Mouse (Mus musculus) adrenal gland, postnatal 10 days (tissue): ENCODE results near the gene Aifm3. TPM values are rescaled to one million over a fixed set of nuclear protein-coding genes. Genes with fewer than 3 reads are reported as not detected.
A peak's percentile ranks its signal among the peaks of the same experiment; 100 is the strongest.

Experiments
- DNase-seq: peaks from one replicate; pipeline ENCODE4 v3.0.0; 2021; ENCODE audit warnings: mixed read lengths
- long read RNA-seq, 2 experiments: library from polyadenylated mRNA; stranded (forward); transcript quantifications; one replicate each; pipeline ENCODE4 v2.0.0; 2021
- total RNA-seq, 2 experiments: library from RNA; stranded (reverse); gene quantifications; 2 replicates each; pipeline ENCODE4 v1.2.3; 2021

Gene Aifm3
- total RNA-seq, result 1 to 10 TPM; 3.6 to 4.5 TPM
- long read RNA-seq, experiment 1, partial matches to known transcripts, result 1 of 3 reads
- long read RNA-seq, experiment 1, other reads (novel, unspliced or antisense), result 1 of 3 reads
- long read RNA-seq, experiment 2, partial matches to known transcripts, result 0 of 1 reads
- long read RNA-seq, experiment 2, other reads (novel, unspliced or antisense), result 0 of 1 reads

DNA sequence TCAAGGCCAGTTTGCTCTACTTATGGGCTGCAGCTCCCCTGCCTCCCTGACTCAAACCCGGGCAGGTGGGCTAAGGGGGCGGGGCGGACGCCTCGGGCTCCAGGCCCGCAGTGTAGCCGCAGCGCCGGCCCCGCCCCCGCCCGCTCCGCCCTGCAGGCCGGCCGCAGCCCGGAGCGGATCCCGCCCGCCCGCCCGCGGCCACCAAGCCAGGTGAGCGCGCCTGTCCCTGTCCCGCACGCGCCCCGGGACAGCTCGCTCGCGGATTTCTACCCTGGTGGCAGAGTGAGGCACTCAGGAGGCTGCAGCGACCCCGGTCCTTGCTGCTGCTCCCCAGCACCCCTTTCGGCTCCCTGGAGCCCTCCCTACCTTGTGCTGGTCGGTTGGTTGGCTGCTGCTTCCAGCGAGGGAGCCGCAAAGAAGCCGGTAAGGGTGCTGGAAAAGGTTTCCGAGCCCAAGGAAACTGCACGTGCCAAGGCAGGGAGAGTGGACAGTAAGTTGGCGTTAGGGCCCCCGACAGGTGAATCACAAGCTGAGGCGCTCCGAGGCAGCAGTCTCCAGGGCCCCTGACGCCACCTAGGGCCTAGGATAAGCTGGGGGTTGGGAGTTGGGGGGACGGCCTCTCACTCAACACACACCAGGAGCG, at the start of gene Aifm3:
Gene Aifm3, plus strand, starts transcription at position 143 of the 643 bp plus-strand sequence.
- DNase-seq, result peak; percentile 65

DNA sequence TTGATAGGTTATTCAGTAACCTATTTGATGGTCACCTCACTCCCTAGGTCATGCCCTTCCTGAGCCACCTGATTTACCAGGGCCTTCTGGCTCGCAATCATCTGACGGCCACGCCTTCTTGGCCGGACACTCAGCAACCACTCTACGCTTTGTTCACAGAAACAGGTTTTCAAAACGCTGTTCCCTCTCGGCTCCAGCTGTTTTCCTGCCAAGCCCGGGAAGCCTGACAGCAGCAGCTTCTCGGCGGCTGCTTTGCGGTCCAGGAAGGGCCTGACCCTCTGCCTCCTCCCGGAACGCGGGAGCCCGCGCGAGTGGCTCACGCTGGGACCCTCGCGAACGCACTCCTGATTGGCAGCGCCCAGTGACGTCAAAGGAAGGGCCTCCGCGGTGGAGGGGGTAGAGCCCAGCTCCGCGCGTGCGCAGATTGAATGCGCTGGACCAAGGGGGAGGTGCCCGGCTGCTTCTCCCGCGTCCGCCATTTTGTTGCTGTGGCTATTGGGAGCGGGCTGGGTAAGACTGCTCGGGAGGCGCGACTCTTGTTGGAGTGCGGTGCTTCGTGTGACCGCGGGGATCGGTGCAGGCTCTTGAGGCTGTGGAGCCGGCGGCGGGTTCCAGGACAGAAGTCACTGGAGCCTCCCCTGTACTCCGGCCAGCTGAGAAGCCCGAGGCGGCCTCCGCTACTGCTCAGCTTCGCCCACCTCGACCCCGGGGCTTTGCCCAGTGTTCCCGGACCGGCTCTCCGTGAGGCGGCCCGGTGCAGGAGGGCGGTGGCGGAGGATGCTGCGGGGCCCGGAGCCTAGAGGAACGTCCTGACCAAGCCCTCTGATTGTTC, 37.7 kb upstream of the Aifm3 start, which contains the start of gene Crkl:
Gene Crkl, plus strand, starts transcription at position 447 of the 832 bp plus-strand sequence.
- peak; percentile 98 for DNase-seq

DNA sequence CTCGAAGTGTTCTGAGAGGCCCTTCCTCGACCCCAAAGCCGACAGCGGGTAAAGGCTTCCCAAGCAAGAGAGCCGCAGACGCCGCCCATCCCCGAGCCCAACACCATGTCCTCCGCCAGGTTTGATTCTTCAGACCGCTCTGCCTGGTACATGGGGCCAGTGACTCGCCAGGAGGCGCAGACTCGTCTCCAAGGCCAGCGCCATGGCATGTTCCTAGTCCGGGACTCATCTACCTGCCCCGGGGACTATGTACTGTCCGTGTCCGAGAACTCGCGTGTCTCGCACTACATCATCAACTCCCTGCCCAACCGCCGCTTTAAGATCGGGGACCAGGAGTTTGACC, 37.1 kb upstream of the Aifm3 start:
- peak; percentile 57 for DNase-seq

DNA sequence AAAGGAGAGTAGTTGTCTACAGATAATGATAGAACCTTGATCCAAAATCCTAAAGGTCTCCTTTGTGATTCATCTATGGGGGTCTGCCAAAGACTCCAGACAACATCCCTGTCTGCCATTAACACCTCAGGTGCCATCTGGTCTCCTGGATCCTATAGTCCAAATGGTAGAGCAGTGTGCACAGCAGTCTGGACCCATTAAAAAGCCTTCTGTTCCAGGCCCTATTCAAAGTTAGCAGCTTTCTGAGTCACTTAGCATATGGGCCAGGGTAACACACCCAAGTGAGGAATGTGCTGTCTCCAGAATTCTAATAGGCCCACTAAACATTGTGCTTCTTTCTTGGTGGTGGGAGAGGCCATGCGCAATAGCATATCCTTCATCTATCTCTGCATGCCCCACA, 32.5 kb upstream of the Aifm3 start:
- no peak for DNase-seq

DNA sequence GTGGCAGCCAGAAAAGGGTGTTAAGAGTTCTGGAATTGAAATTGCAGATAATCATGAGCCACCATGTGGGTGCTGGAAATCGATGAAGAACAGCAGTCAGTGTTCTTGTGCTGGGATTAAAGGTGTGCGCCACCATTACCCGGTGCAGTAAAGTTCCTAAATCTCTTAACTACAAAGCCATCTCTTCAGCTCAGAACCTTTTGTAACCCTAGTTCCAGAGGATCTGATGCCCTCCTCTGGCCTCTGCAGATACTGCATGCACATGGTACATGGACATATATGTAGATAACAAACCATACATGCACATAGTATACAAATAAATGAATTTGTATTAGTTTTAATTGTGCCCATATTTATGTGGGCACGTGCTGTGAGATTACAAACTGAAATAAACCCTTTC, 29.2 kb upstream of the Aifm3 start:
- peak; percentile 33 for DNase-seq

DNA sequence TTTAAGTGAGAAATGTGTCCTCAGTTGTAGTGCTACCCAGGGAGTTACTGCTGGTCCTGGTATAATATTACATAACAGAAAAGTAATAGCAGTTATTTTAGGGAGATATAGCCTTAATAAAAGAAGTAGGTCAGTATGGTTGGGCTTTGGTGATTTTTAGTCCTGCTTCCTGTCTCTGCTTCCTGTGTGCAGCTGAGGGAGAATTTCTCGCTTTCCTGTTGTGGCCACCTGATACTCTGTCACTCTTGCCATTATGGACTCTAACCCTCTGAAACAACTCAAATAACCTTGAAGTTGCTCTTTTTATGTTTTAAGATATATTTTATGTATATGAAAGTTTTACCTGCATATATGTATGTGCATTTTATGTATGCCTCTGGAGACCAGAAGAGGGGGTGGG, 27.8 kb upstream of the Aifm3 start:
- DNase-seq, result no peak

DNA sequence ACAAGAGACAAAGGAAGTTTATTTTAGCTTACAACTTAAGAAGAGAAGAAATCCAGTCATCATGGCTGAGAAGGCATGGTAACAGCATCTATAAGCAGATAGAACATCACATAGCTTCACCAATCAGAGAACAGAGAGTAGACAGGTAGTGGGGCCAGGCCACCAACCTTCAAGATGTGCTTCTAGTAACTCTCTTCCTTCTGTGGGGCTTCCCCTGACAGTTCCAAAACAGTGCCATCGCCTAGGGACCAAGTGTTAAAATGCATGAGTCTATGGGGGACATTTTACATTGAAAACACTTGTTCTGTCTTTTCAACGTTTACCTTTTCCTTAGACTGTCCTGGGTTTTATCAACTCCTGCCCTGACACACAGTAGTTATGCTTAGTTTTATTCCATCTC, 26.2 kb upstream of the Aifm3 start:
- DNase-seq, result no peak

DNA sequence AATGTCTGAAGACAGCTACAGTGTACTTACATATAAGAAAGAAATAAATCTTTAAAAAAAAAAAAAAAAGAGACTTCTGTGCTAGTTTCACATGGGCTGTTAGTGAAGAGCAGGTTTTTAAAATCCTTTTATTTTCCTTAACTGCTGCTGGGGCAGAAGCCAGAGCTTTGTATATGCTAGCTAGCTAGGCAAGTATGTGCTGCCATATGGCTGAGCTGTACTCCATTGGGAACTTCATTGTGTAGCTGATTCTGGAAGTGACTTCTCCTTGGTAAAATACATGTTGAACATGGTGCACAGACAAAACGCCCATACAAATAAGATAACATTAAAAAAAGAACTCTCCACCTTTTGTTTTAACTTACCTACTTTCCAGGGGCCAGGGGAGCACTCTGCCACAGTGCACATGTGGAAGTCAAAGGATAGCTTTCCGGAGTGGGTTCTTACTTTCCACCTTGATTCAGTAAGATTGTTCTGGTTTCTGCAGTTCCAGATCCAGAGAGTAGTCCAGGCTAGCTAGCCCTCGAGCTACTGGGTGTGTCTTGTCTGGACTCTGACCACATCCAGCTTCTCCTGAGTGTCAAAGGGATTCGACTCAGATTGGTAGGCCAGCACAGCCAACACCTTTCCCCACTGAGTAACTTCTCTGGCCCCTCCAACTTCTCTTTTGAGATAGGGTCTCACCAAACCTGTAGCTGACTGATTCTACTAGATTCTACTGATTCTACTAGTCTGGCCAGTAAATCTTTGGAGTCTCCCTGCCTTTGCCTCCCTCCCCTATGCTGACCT, 22.3 kb upstream of the Aifm3 start:
- no peak for DNase-seq

DNA sequence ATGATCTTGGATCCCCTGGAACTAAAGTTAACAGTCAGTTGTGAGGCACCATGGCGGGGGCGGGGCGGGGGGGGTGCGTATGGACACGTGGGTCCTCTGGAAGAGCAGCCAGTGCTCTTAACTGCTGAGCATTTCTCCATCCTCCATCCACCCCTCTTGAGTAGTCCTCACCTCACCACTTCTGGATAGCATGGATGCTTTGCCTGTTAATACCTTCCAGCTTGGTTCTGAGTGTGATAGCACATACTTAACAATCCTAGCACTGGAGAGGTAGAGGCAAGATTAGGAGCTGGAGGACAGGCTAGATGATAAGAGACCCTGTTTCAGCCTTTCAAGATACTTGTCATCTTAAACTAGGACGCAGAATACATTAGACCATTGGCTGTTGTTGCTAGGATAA, 16.9 kb upstream of the Aifm3 start:
- DNase-seq, result no peak

DNA sequence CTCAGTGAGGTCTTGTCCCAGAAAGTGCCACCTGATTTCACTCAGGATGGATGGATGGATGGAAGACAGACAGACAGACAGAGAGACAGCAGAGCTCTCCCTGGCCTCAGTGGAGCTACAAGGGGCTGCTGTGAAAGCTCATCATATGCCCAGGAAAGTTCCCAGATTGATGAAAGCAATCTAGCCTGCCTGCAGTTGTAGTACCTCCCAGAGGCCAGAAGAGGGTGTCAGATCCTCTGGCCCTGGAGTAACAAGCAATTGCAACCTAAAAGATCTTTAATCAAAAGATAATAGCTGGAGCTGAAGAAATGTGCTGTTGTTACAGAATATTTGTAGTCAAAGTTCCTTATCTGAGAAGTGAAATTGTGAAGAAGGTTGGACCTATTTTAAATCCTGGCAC, 15.3 kb upstream of the Aifm3 start:
- peak; percentile 54 for DNase-seq

DNA sequence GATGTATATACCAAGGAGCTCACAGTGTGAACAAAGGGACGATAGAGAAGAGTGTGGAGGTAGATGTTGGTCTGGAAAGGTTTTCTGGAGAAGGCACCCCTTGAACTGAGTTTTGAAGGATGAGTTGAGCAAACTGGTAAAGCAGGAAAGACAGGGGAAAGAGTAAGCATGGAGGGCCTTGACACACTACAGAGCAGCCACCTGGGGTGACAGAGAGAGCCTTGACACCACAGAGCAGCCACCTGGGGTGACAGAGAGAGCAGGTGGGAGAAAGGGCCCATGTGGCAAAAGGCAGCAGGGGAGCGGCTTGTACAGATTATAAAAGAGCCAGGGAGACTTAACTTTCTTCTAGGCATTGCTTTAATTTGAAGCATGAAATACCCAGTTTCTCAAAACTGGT, 14.7 kb upstream of the Aifm3 start:
- DNase-seq, result no peak

DNA sequence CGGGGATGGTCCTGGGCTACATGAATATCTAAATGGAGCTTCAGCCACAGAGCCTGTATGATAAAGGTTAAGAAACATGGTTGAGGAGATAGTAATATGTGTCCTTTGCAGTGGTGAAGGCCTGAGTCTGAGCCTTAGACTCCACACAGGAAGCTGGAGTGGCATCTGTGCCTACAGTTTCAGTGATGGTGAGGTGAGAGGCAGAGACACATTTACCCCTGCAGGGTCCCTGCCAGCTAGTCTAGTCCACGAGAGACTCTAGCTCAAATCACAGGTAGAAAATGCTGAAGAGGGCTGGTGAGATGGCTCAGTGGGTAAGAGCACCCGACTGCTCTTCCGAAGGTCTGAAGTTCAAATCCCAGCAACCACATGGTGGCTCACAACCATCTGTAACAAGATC, 14.1 kb upstream of the Aifm3 start:
- DNase-seq, result no peak

DNA sequence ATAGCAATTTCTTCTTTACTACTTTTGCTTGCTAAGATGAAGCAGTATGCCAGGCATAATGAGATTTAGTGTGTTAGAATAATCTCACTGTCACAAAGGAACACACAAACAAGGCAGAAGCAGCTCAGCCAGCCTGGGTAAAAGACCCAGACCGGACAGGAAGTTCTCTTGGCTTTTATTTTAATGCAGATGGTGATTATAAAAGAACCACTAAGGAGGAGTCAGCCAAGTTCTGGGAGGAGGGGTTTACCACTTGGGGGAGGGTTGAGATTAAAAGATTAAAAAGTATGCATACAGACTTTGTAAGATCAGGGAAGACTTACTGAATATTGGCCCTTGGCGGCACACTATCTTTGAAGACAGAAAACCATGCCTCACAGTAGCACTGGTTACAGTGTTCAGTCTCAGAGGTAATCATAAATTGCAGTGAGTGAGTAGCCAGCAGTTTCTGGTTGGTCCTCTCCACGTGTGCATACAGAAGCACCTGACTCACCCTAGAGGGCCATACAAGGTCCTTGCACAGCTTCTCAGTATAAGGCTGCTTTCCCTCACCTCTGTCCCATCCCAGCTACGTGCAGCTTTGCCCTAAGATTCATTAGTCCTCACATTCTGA, 11.0 kb upstream of the Aifm3 start:
- DNase-seq, result no peak

DNA sequence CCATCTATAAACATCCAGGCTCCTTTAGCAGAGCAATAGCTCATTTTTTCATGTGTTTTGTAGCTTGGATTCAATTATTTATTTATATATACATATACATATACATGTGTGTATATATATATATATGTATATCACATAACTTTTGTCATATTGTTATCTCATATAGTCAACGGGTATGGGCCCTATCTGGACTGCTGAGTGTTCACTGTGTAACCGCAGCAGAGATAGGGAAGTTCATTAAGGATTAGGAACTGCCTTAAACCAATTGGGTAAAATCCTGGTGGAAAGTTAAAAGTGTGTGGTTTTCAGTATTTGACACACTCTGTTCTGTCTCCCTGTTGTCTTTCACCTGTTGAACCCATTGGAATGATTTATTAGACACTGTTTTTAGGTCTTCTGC, 7.9 kb upstream of the Aifm3 start:
- DNase-seq, result no peak

DNA sequence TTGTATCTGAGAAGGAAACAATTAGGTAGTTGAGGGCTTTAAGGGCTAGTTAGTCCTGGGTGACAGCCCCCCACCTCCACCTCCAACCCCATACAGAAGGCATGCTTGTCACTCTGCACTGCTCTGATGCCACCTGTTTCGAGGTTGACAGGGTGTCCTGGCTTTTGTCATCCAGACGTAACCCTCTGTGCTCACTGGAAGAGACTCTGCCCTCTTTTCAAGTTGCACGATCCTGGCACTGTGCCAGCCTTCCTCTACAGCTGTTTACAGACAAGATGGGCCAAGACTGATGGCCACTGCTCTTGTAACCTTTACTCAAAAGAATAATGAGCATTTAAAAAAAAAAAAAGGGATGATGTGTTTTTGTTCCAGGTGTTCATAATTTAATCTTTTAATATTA, 2.9 kb upstream of the Aifm3 start:
- DNase-seq, result peak; percentile 67

DNA sequence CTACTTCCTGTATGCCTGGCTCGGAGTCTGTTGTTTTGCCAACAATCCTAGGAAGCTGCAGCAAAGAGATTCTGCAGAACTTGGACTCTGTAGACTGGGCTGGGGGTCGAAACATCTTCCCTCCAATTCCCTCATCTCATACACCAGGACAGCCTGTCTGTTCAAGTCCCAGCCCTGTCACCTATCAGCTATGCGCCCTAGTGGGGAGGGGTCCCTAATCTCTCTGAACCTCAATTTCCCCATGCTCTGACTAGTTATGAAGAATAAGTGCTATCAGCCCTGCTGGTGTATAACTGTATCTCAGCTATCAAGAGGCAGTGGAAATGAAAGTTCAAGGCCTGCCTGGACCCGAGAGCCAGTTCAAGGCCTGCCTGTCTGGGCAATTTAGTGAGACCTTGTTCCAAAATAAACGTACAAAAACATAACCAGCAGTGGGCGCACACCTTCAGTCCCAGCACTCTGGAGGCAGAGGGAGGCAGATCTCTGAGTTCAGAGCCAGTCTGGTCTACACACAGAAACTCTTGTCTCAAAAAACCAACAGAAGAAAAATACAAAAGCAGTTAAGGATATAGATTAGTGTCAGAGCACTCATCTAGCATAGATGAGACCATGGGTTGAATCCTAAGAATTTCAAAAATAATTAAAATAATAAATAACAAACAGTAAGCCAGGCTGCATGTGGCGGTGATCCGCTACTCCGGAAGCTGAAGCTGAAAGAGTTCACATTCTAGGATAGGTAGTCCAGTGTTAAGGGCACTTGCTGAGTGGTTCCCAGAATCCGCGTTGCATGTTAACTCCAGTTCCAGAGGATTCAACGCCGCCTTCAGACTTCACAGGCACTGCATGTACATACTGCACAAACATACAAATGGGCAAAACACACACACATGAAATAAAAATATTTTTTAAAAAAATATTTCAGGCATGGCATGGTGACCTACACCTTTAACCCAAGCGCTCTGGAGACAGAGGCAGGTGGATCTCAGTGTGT, 638 bp upstream of the Aifm3 start:
- peak; percentile 64 for DNase-seq

DNA sequence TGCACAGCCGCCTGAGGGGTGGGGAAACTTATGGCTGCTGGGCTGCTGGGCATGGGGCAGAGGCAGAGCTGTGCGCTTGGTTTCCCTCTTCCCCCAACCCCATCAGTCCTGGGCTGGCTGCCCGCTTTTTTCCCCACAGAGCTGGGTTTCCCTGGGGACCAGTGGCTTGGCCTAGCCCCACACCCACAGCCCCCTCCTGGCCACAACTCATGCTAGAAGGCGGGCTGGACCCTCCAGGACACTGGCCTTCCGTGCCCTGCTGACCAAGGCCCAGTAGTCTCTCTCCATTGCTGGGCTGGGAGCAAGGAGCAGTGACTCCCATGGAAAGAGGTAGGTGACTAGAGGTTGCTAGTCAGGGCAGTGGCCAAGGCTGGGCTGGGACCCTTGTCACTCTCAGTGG, 1.7 kb downstream of the Aifm3 start:
- DNase-seq, result no peak

DNA sequence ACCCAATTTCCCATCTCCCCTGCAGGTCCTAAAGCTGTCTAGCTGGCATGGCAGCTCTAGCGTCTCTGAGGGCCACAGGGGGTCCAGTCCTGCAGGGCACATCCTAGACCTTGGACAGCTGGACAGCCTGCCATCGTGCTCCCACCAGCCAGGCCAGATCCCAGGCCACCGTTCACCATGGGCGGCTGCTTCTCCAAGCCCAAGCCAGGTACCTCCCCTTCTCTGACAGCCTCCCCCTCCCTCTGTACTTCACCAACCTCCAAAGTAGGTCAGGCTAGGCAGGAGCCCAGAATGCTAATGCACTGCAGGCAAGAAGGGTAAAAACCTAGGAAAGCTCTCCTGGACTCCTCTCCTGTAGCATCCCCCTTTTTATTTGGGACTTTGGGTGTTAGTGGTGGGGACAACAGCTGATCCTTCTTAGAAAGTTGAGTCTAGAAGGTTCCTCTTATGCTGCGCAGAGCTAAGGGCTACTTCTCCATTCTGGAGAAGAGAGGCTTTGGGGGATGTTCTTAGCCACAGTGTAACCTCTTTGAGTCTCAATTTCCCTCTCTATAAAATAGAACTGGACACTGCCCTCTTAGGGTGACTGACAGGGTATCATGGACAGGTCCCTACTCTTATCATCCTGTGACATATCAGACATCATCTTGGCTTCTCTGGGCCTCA, 2.6 kb downstream of the Aifm3 start:
- no peak for DNase-seq

DNA sequence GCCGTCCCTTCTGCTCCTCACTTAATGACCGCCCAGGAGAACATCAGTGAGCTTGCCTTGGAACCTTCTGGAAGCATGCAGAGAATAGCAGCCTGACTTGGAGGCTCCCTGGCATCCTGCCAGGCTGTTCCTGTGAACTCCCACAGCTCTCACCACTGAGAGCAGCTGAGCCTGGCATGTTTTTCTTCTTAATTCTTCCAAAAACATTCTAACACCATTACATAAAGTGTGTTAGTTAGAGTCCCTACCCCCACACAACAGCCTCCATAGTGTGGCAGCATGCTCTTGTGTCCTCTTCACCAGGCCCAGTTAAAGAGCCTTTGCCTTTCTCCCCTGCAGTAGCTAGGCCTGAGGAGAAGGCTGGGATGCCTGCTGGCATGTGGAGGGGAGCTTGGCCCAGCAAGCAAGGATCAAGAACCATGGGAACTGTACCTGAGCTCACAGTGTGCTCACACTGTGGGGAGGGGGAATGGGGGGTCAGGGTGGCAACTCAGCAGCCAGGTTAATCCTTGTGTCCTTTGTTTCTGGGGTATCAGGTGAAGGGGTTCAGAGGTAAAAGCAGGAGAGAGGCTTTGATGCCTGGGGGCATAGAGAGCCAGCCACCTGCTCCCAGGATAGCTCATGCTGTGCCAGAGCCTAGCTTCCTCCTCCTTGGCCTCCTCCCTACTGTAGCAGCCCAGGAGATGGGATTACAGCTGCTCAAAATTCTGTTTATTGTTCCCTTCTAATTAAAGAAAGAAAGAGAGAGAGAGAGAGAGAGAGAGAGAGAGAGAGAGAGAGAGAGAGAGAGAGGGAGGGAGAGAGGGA, 7.3 kb downstream of the Aifm3 start:
- peak; percentile 77 for DNase-seq
